18 mouse cellular contexts compared by ENCODE assay signal in the genomic region with DNA sequence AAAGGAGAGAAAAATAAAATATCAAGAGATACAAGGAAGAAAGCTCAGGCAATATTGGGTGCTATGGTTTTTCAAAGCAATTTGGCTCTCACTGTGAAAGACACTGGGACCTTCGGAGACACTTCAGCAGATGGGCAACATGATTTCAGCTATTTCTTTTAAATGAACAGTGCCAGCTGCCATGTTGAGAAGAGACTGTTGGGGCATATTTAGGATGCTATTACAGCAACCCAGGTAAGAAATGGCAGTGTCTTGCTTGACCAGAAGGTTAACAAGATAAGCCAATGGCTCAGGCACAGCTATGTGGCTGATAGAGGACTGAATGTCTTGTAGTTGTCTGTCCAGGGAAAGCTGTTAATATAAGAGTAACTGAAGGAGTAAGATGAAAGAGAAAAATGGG.
DNase-seq lines count a peak whose midpoint lies in the region; ATAC-seq and TF ChIP-seq lines count a peak whose summit lies in the region.
"Had no signal": no experiment of that assay in that cellular context is flagged by ENCODE, and none has a peak within 500 bp of the region (broad histone marks: within the 10 kb centered on the region; RNA-seq: fewer than 3 reads in every experiment).

No protein-coding gene starts in this region.

- no peak for TF ChIP-seq CTCF in brain, embryonic 14.5 days (IDR thresholded peaks at IDR 0.05; ENCODE audit: borderline replicate concordance, extremely low read depth, insufficient read depth, insufficient read length)
- TF ChIP-seq CTCF in cerebellum, adult 2 months (IDR thresholded peaks at IDR 0.05; ENCODE audit: borderline replicate concordance, insufficient read depth, low read depth, low read length) = no peak

- TF ChIP-seq POLR2A in brain, embryonic 14.5 days (IDR thresholded peaks at IDR 0.05; ENCODE audit: borderline replicate concordance, extremely low read depth, insufficient read depth, insufficient read length, poor library complexity, severe bottlenecking) = no peak
- no peak for TF ChIP-seq POLR2A in cerebellum, adult 2 months (IDR thresholded peaks at IDR 0.05; ENCODE audit: borderline replicate concordance, insufficient read depth, low read length)

- intact Hi-C loops in heart, postnatal 10 days (cut with DNase I) = no loop called here

- no peak overlapping the region for H3K9ac ChIP-seq in forebrain, embryonic 14.5 days (ENCODE audit: low read length)
- no peak overlapping the region for H3K9ac ChIP-seq in forebrain, embryonic 12.5 days
- H3K9ac ChIP-seq: embryonic facial prominence, embryonic 12.5 days; hindbrain, embryonic 14.5 days had no signal

- peak; percentile 72 for ATAC-seq in forebrain, embryonic 14.5 days
- ATAC-seq in forebrain, embryonic 12.5 days (ENCODE audit: low FRiP score) = no peak
- ATAC-seq: CD4-positive, CD25-positive, alpha-beta regulatory T cell, adult 4 months; midbrain, embryonic 16.5 days had no signal

- H3K4me1 ChIP-seq in forebrain, embryonic 14.5 days (ENCODE audit: control insufficient read depth, insufficient read depth, low read length) = no peaks in the 10 kb centered on the region
- no peaks in the 10 kb centered on the region for H3K4me1 ChIP-seq in forebrain, embryonic 12.5 days
- H3K4me1 ChIP-seq in cerebellum, adult 2 months (ENCODE audit: control insufficient read depth, insufficient read depth, low read length) = no peaks in the 10 kb centered on the region; the same call in 1 of the 2 replicates
- H3K4me1 ChIP-seq: embryonic facial prominence, embryonic 12.5 days had no signal

- no peak overlapping the region for H3K4me2 ChIP-seq in forebrain, embryonic 14.5 days (ENCODE audit: low read length)
- H3K4me2 ChIP-seq in forebrain, embryonic 12.5 days = no peak overlapping the region
- H3K4me2 ChIP-seq: embryonic facial prominence, embryonic 12.5 days; hindbrain, embryonic 14.5 days had no signal

- no peak overlapping the region for H3K4me3 ChIP-seq in forebrain, embryonic 14.5 days (ENCODE audit: low read depth, low read length)
- no peak overlapping the region for H3K4me3 ChIP-seq in forebrain, embryonic 12.5 days (replicated peaks)
- no peak overlapping the region for H3K4me3 ChIP-seq in cerebellum, adult 2 months (replicated peaks; ENCODE audit: insufficient read depth, low read depth, low read length)
- H3K4me3 ChIP-seq: embryonic facial prominence, embryonic 12.5 days had no signal

- WGBS in forebrain, embryonic 14.5 days = 85% methylated on average over 1 of the region's 1 CpGs
- WGBS in forebrain, embryonic 12.5 days = 89% methylated on average over 1 of the region's 1 CpGs
- 16% methylated on average over 1 of the region's 1 CpGs for WGBS in cerebellum, adult 2 months

- DNase-seq in forebrain, embryonic 14.5 days (ENCODE audit: low spot score) = peak; percentile 45
- peak; percentile 59 for DNase-seq in brain, embryonic 14.5 days (ENCODE audit: low read depth)
- DNase-seq in cerebellum, adult 2 months = peak; percentile 23 to 53
- peak; percentile 22 to 28 for DNase-seq in cerebellum, postnatal 25 days
- no peak for DNase-seq in heart, postnatal 10 days
- no peak for DNase-seq in thymus, postnatal 0 days (ENCODE audit: low spot score)
- DNase-seq: heart, postnatal 36 days; kidney, adult 2 months; layer of hippocampus, adult 9-11 months; right cerebral cortex, adult 18-20 months; thymus, adult 18-20 months had no signal

- H3K27me3 ChIP-seq in forebrain, embryonic 14.5 days (replicated peaks; ENCODE audit: control insufficient read depth, insufficient read depth, low read length) = no peaks in the 10 kb centered on the region
- no peaks in the 10 kb centered on the region for H3K27me3 ChIP-seq in forebrain, embryonic 12.5 days
- no peaks in the 10 kb centered on the region for H3K27me3 ChIP-seq in cerebellum, adult 2 months (ENCODE audit: control insufficient read depth, insufficient read depth, low read length)
- H3K27me3 ChIP-seq: embryonic facial prominence, embryonic 12.5 days had no signal

- H3K9me3 ChIP-seq in forebrain, embryonic 14.5 days (replicated peaks; ENCODE audit: control insufficient read depth, low read length) = no peaks in the 10 kb centered on the region
- H3K9me3 ChIP-seq in forebrain, embryonic 12.5 days = no peaks in the 10 kb centered on the region
- H3K9me3 ChIP-seq: embryonic facial prominence, embryonic 12.5 days had no signal

- H3K27ac ChIP-seq in forebrain, embryonic 14.5 days (ENCODE audit: low read depth, low read length) = no peak overlapping the region
- H3K27ac ChIP-seq in forebrain, embryonic 12.5 days = no peak overlapping the region
- H3K27ac ChIP-seq in cerebellum, adult 2 months (ENCODE audit: insufficient read depth, low read length) = peak overlapping the region; percentile 51; the same call in 1 of the 2 replicates
- H3K27ac ChIP-seq: embryonic facial prominence, embryonic 12.5 days; hindbrain, embryonic 14.5 days; kidney, postnatal 0 days; macrophage had no signal

- H3K36me3 ChIP-seq in forebrain, embryonic 14.5 days (ENCODE audit: control insufficient read depth, insufficient read depth, low read length) = no peaks in the 10 kb centered on the region
- no peaks in the 10 kb centered on the region for H3K36me3 ChIP-seq in forebrain, embryonic 12.5 days (replicated peaks)
- H3K36me3 ChIP-seq: embryonic facial prominence, embryonic 12.5 days had no signal

Comparison
In these comparisons a context has a peak if more than half of its experiments do, and no peak if none do; other contexts are left out.
1. DNase-seq: peak in forebrain, embryonic 14.5 days (single experiment), brain, embryonic 14.5 days (single experiment), cerebellum, adult 2 months (2 of 2) and cerebellum, postnatal 25 days (2 of 2); none in heart, postnatal 10 days (0 of 2) and thymus, postnatal 0 days (single experiment).